Mouse (Mus musculus) right cerebral cortex, postnatal 10 days (tissue): ENCODE data around the gene Adamtsl3.
"Not testable (repeated sequence)": the region's sequence is repeated elsewhere in the genome, so short reads cannot be mapped to it uniquely, and the experiment has no call there.

Experiments
- DNase-seq, 2 experiments: peaks; one replicate each; pipeline ENCODE4 v3.0.0; 2021; ENCODE audit warnings: low spot score in 2 of 2

Adamtsl3 gene

DNA sequence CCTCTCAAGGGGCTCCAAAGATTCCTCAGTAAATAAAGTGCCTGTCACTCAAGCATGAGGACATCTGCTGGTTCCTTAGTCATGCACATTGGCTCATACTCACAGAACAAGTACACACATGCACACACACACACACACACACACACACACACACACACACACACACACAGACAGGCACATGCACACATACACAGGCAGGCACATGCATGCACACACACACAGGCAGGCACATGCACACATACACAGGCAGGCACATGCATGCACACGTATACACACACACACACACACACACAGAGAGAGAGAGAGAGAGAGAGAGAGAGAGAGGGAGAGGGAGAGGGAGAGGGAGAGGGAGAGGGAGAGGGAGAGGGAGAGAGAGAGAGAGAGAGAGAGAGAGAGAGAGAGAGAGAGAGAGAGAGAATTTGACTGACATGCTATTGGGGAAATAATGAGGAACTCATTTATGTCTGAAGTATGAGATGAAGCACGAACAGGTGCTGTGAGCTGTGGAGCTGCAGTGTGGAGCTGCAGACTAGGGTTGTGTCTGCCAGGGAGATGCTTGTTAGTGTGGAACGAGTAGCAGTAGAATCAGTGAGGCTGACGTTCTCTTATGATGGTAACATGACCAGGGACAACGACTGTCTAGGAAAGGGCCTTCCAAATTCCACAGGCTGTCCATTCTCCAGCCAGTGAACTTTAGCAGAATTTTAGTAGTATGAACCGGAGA is 85.0 kb downstream of the Adamtsl3 start:
- DNase-seq = not testable (repeated sequence)

DNA sequence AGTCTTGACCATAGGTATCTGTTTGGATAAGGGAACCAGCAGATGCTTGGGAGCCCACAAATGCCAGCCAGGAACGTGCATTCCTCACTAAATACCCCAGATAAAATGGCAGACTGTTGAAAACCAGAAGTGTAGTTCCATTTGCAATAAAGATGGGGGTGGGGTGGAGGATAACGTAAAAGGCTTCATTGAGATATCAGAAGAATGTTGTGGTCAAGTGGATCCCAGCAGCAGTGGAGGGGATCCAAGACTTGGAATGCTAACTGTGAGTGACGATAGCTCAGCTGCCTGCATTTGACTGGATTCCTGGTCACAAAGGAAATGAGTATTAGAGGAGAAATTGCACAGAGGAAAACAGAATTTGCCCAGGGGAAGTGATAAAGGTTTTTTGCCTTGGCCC is 87.1 kb downstream of the Adamtsl3 start:
- DNase-seq = no peak

GRCm38 (mm10) chr7:82423602-82424001 is 88.1 kb downstream of the Adamtsl3 start:
- DNase-seq = no peak

DNA sequence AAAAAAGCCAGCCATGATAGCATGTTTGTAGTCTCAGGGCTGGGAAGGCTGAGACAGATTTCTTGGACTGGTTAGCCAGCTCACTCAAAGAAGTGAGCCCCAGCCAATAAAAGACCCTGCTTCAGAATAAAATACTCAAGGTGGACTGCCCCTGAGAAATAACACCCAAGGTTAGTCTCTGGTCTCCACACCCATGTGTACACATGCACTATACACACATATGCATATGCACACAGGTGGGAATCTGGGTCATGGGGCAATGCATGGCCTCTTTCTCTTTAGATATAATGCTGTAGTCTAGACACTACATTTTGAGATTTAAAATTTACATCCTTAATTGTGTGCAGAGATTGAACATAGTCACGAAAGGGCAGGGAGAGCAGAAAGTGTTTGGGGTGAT is 88.8 kb downstream of the Adamtsl3 start:
- no peak for DNase-seq

DNA sequence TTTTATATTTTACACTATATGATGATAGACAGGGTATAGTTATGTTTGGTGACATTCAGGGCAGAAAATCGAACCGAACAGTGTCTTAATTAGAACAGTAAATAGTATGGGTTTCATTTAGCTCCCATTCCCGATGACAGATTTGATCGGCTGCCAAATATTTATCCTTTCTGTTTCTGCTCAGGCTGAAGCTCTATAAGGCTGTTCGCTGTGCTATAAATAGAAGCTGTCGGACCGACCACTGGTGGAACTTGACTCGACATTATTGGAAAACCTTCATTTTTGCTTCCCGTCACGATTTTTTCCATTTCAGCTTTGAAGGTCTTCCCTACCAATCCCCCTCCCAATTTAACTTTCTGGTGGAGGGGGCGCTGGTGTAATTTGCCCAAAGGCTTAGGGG is 89.9 kb downstream of the Adamtsl3 start:
- DNase-seq = no peak

DNA sequence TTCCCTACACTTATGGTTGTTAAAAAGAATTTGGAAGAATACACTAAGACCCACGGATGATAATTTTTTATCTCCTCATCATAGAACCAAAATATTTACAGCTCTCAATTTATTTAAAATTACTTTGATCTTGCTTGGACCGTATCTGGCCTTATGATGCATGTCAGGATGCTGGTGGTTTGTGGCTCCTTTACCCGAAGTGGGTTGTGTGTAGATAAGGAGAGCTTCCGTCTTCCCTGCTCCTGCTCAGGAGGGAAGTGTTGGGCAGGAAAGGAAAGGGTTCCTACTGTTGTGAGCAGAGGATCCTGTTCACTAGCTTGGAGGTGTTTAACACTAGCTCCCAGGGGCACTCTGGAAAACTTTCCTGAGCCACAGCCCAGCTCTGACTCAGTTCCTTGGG is 94.0 kb downstream of the Adamtsl3 start:
- no peak for DNase-seq

DNA sequence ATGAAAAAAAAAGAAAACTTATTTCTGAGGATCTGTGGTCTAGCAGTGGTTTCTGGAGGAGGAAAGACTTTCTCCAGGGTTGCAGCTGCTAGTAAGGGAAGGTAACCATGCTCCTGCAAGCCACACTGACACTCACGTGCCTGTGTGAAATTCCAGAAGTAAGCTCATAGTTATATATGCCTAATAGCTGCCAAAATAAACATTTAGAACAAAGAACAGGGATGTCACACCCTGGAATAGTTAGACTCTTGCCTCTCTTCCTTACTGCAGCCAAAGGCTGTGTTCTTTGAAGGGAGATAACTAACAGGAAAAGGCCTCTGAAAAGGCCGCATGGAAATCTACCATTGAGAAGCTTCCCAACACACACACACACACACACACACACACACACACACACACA is 96.1 kb downstream of the Adamtsl3 start:
- DNase-seq = no peak

DNA sequence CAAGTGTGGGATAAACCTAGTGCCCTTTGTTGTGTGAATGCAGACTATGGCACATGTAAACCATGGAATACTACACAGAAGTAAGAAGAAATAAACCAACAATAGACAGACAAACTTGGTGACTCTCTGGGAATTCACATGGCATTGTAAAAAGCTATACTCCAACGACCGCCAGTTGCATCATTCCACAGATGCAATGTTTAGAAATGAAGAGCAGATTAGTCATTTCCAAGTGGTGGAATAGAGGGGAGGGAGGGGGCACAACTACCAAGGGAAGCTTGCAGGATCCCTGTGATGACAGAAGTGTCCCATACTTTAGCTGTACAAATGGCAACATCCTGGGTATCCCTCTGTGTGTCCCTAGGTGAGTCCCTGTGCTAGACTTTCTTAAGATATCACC is 97.7 kb downstream of the Adamtsl3 start:
- DNase-seq = no peak

DNA sequence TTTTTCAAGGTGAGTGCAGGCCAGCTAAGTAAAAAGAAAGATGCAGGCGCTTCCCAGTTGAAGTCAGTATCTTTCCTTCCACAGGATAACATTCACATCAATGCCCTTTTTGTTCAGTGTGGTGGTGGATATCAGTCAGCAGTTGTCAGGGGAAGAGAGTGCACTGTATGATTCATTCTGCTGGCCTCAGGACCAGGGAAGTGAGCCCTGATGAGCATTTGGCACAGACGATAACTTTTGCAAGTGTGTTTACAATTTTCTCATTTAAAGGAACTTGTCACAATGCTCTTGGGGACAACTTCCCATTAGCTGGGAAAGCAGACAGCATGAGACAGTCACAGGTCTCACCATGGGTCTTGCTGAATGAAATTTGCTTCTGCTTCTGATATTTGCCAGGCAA is 122.9 kb downstream of the Adamtsl3 start:
- DNase-seq = no peak

- DNase-seq = no peak
These were observed 127.5 kb downstream of the Adamtsl3 start for GRCm38 (mm10) chr7:82462921-82463523.

DNA sequence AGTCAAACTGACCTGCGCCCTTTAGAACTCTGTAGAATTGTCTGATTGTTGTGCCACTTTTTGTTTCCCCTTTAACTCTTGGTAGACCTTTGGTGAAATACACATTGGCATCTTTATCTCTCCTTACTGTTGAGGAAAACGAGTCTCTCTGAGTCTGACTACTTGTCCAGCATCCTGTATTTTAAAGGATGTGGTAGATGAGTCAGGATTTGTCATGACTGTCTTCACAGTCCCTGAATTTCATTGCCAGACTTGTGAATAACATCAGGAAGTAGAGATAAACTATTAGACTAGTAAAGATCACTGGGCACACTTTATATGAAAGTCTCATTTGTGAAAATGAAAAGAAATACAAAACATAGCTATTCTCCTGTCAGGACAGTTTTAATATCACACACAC is 128.9 kb downstream of the Adamtsl3 start:
- DNase-seq = no peak

DNA sequence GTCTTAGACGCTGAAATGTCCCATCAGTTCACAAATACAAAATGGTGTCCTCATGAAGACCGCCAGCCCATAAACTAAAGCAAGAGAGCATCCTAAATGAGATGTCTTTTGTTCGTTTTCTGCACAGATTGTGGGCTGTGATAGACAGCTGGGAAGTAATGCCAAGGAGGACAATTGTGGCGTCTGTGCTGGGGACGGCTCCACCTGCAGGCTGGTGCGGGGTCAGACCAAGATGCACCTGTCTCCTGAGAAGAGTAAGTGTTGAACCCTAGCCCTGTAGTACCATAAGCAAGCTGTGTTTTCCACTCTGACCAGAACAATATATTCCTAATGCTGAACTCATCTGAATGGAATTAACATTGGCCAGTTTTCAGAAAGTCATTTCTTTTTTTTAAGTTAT is 129.9 kb downstream of the Adamtsl3 start:
- no peak for DNase-seq

DNA sequence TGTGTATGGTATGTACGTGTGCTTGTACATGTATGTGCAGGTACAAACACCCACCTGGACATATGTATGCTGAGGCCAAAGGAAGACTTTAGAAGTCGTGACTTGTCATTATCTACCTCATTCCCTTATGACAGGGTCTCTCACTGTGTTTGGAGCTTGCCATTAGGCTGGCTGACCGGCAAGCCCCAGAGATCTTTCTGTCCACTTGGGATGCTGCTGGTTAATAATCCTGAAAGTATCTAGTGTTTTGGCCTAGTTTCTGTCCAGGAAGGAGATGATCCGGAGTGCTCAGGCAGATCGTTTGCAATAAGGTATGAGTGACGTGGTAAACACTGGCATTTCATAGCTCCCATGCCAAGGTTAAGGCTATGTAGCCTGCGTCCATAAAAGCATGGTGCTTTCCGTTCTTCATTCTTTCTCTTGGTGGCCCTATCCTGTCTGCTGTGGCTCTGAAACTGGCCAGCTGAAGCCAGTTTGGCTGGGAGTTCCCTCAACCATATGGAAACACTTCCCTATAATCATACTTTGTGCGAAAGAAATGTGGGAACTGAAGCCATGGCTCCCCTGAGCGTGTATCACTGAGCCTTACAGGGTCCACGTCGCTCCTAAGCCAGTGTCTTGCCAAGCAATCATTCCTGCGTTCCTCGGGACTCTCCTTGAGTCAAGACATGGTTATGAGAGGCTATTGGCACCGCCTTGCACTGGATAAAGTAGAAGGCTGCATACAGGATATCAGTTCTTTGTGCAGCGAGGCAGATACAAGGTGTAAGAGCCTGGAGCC is 141.1 kb downstream of the Adamtsl3 start:
- DNase-seq = no peak

- DNase-seq = no peak
These were observed 143.0 kb downstream of the Adamtsl3 start for GRCm38 (mm10) chr7:82478461-82478860.

GRCm38 (mm10) chr7:82478861-82479755 is 143.6 kb downstream of the Adamtsl3 start:
- no peak for DNase-seq

DNA sequence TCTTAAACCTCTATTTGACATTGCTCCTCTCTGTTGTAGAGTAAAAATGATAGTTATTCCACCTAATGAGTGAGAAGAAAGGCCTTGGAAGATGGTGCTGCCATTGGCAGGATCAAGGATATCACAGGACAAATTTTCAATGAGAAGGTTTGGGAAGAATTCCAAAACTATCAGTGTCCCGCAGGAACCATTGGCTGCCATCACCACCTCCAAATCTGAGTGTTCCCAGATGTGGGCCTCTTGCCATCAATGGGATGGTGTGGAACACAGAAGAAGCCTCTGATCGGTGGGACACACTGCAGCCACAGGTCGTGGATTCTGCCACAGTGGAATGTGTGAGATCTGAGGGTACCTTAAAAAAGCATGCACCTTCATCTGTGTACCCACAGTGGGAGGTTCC is 147.9 kb downstream of the Adamtsl3 start:
- no peak for DNase-seq

DNA sequence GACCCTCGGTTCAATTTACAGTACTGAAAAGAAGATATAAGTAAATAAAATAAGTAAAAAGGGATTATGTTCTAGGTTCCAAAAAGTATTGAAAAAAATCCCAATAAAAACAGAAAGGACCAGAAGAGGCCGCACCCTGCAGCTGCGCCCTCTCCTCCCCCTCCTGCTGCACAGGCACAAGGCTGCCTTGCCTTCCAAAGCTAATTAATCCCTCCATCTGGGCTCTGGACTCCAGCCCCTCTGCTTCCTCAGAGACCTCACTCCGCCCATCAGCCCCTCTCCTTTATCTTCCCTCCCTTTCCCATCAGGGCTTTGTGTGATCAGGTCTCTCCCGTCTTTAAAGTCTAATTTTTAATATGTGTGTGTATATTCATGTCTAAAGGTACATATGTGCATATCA is 149.3 kb downstream of the Adamtsl3 start:
- DNase-seq = no peak

- DNase-seq = no peak
These were observed 150.0 kb downstream of the Adamtsl3 start for GRCm38 (mm10) chr7:82485344-82485954.

- DNase-seq = no peak
These were observed 155.5 kb downstream of the Adamtsl3 start for GRCm38 (mm10) chr7:82491018-82491417.

DNA sequence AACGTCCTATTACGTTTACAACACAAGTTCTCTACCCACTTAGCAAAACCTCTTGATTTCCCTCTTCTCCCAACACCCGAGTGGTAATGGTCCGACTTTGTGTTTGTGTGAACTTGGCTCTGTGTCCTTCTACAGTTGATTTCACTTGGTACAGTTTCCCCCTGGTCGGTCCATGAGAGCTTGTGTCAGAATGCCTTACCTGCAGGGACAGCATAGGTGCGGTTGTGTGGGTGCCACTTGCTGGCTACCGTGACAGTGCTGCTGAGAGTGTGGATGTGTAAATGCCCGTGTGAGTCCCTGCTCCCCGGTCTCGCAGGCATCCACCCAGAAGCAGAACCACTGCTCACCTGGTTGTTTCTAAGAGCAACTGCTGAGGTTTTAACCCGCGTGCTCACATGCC is 157.4 kb downstream of the Adamtsl3 start:
- DNase-seq = no peak

DNA sequence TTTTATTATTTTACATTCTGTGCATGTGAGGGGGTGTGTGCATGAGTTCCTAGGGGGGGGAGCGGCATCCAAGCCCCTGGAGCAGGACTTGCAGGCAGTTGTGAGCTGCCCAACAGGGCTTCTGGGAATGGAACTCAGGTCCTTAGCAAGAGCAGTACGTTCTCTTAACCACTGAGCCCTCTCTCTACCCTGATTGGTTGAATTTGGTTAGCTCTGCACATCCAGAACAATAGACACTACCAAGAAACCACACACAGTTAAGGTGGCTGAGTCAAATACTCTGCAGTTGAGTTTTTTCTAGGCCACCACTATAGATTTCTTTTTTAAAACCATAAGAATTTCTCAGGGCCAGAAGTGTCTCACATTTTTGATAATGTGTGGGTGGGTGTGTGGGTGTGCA is 158.7 kb downstream of the Adamtsl3 start:
- no peak for DNase-seq

GRCm38 (mm10) chr7:82497064-82497463 is 161.6 kb downstream of the Adamtsl3 start:
- no peak for DNase-seq
